Mouse (Mus musculus): ENCODE results near the gene Fbxo2. TPM values are rescaled to one million over a fixed set of nuclear protein-coding genes. Genes with fewer than 3 reads are reported as not detected.

Fbxo2 gene
- total and polyA plus RNA-seq, 3 experiments, result 0.30 to 5.9 TPM; not detected in 1

GRCm38 (mm10) chr4:148140098-148141011, 20.1 kb upstream of the Fbxo2 start (continued):
- 0 out of 2 replicates have a peak, but pooled peaks have one; percentile 38 for TF ChIP-seq UBTF (IDR thresholded peaks at IDR 0.05; ENCODE audit: low read depth, low read length)
- TF ChIP-seq ETS1 (conservative IDR thresholded peaks at IDR 0.05; ENCODE audit: low read depth, low read length), result no peak
- TF ChIP-seq NRF1 (IDR thresholded peaks at IDR 0.05; ENCODE audit: low read depth, low read length), result 0 out of 2 replicates have a peak, but pooled peaks have one; percentile 25
- peak; percentile 55 for TF ChIP-seq SMC3 (IDR thresholded peaks at IDR 0.05; ENCODE audit: low read depth, low read length)
- TF ChIP-seq ZNF384 (IDR thresholded peaks at IDR 0.05; ENCODE audit: low read depth, low read length), result 0 out of 2 replicates have a peak, but pooled peaks have one; percentile 2
- peak; percentile 77 for TF ChIP-seq NELFE (IDR thresholded peaks at IDR 0.05; ENCODE audit: low read depth, low read length)
- no peak for TF ChIP-seq ELF1 (IDR thresholded peaks at IDR 0.05; ENCODE audit: low read depth, low read length)
- TF ChIP-seq JUN (IDR thresholded peaks at IDR 0.05; ENCODE audit: insufficient read depth, low read depth, low read length), result no peak
- peak; percentile 62; the same call in 1 of the 2 replicates for TF ChIP-seq CHD2 (IDR thresholded peaks at IDR 0.05; ENCODE audit: low read length)
- TF ChIP-seq RAD21 (IDR thresholded peaks at IDR 0.05; ENCODE audit: low read depth, low read length), result peak; percentile 53
- TF ChIP-seq ZKSCAN1 (IDR thresholded peaks at IDR 0.05; ENCODE audit: borderline replicate concordance, low read depth, low read length), result no peak
- TF ChIP-seq ZC3H11A (IDR thresholded peaks at IDR 0.05; ENCODE audit: low read depth, low read length), result no peak
- TF ChIP-seq MAZ (IDR thresholded peaks at IDR 0.05; ENCODE audit: low read depth, low read length), result peak; percentile 83; the same call in 1 of the 2 replicates
- TF ChIP-seq ZMIZ1 (IDR thresholded peaks at IDR 0.05; ENCODE audit: low read depth, low read length), result peak; percentile 70
- TF ChIP-seq TCF12 (IDR thresholded peaks at IDR 0.05; ENCODE audit: low read depth, low read length), result peak; percentile 50
- TF ChIP-seq CHD1 (IDR thresholded peaks at IDR 0.05; ENCODE audit: low read depth, low read length), result no peak; the same call in 1 of the 2 replicates
- TF ChIP-seq JUND (conservative IDR thresholded peaks at IDR 0.05; ENCODE audit: low read depth, low read length), result no peak
- no peak for TF ChIP-seq TBP (conservative IDR thresholded peaks at IDR 0.05; ENCODE audit: low read depth, low read length)
- TF ChIP-seq MAFK (IDR thresholded peaks at IDR 0.05; ENCODE audit: insufficient replicate concordance, low read length), result no peak
- TF ChIP-seq EP300 (IDR thresholded peaks at IDR 0.05; ENCODE audit: low read length), result no peak
- no peak for TF ChIP-seq USF1 (IDR thresholded peaks at IDR 0.05; ENCODE audit: low read depth, low read length)
- no peak; the same call in none of the 2 replicates for TF ChIP-seq MAX (IDR thresholded peaks at IDR 0.05; ENCODE audit: low read length)
- 0 out of 2 replicates have a peak, but pooled peaks have one; percentile 46 for TF ChIP-seq POLR2AphosphoS2 (IDR thresholded peaks at IDR 0.05; ENCODE audit: low read depth, low read length)

GRCm38 (mm10) chr4:148143721-148144120, 16.7 kb upstream of the Fbxo2 start:
- Histone ChIP-seq H3K9me3 (replicated peaks; ENCODE audit: low read length) (no peaks in the 10 kb centered on the region), H3K4me2 (ENCODE audit: insufficient read depth, low read depth, poor library complexity, severe bottlenecking) (no peak overlapping the region), H3K27me3 (replicated peaks) (peaks cover 7% of the 10 kb centered on the region), H3K4me1 (ENCODE audit: control insufficient read depth in 1 of 2, insufficient read depth in 2 of 2) (peaks cover 0 to 6% of the 10 kb centered on the region in 2 experiments; a peak in 2 of 4 replicates), H3K27ac (ENCODE audit: insufficient read depth, low read depth) (no peak overlapping the region), H3K9ac (ENCODE audit: insufficient read depth, low read depth) (no peak overlapping the region), H3K36me3 (replicated peaks in 1 of 2; ENCODE audit: control insufficient read depth in 1 of 2, insufficient read depth in 1 of 2, low read length in 1 of 2) (peaks cover 30 to 60% of the 10 kb centered on the region in 2 experiments), H3K79me2 (replicated peaks; ENCODE audit: control insufficient read depth, extremely low read depth, insufficient read depth, poor library complexity, severe bottlenecking) (no peaks in the 10 kb centered on the region; the same call in 1 of the 2 replicates), H3K4me3 (replicated peaks in 1 of 3; ENCODE audit: low read depth in 2 of 3, low read length in 2 of 3, poor library complexity in 1 of 3) (no peak overlapping the region)
- TF ChIP-seq MEF2A (IDR thresholded peaks at IDR 0.05; ENCODE audit: borderline replicate concordance, low read depth, low read length), result no peak
- no peak for TF ChIP-seq CTCF (conservative IDR thresholded peaks at IDR 0.05 in 1 of 2, IDR thresholded peaks at IDR 0.05 in 1 of 2; ENCODE audit: low read depth in 2 of 2, low read length in 2 of 2)
- no peak for TF ChIP-seq PAX5 (IDR thresholded peaks at IDR 0.05; ENCODE audit: low read length)
- no peak for TF ChIP-seq JUN (IDR thresholded peaks at IDR 0.05; ENCODE audit: insufficient read depth, low read depth, low read length)
- no peak for TF ChIP-seq EP300 (IDR thresholded peaks at IDR 0.05; ENCODE audit: low read length)
- no peak for TF ChIP-seq CHD1 (IDR thresholded peaks at IDR 0.05; ENCODE audit: low read depth, low read length)
- TF ChIP-seq USF2 (conservative IDR thresholded peaks at IDR 0.05; ENCODE audit: low read depth, low read length), result no peak
- no peak for TF ChIP-seq ETS1 (conservative IDR thresholded peaks at IDR 0.05; ENCODE audit: low read depth, low read length)
- TF ChIP-seq ZMIZ1 (IDR thresholded peaks at IDR 0.05; ENCODE audit: low read depth, low read length), result no peak
- in situ Hi-C loops (cut with MboI; ENCODE audit: low pct_ligation_motif_present, low pct_unique_long_range_greater_than_20kb, low sequenced_read_pairs), result no loop called here
- dilution Hi-C loops (cut with MboI; ENCODE audit: extremely low pct_ligation_motif_present, extremely low pct_unique_long_range_greater_than_20kb, low sequenced_read_pairs), result no loop called here
- no peak for DNase-seq (ENCODE audit: extremely low read depth)
